Mouse (Mus musculus): ENCODE results near the gene Gm11639.

- TF ChIP-seq CTCF (IDR thresholded peaks at IDR 0.05; ENCODE audit: low read depth, low read length) (no peak), EP300 (IDR thresholded peaks at IDR 0.05; ENCODE audit: insufficient read depth, low read depth, low read length) (no peak), POLR2A (IDR thresholded peaks at IDR 0.05; ENCODE audit: insufficient read depth, low read length) (no peak)
Observed at GRCm38 (mm10) chr11:104704097-104704496, 18.6 kb downstream of the Gm11639 start.
